Mouse (Mus musculus) megakaryocyte progenitor cell, adult 5-6 weeks (primary cell): Measurements from ENCODE around the gene Sptssb. TPM values are rescaled to one million over a fixed set of nuclear protein-coding genes. Genes with fewer than 3 reads are reported as not detected.

Experiments
- total RNA-seq, 2 experiments: library from RNA; stranded (forward) in 1 of 2; stranded (reverse) in 1 of 2; fragments of 157-497, 149-512 nt in 1 of 2; fragments of 200-1000 nt in 1 of 2; gene quantifications; 2 replicates each; pipeline versions ENCODE4 v1.2.3 to v1.2.4; 2015 to 2017

The Sptssb gene
- total RNA-seq, 2 experiments from 2014 or later = not detected

Other genes starting within 250 kb of the Sptssb start
- gene Nmd3, start 138.0 kb downstream of the Sptssb start, total RNA-seq (2015) = 135 and 156 TPM in 2 replicates
- gene Nmd3, start 138.0 kb downstream of the Sptssb start, total RNA-seq (2017) = 56.3 and 96.1 TPM in 2 replicates
- gene Otol1, start 147.7 kb upstream of the Sptssb start, total RNA-seq (2015) = not detected in 2 replicates
- gene Otol1, start 147.7 kb upstream of the Sptssb start, total RNA-seq (2017) = not detected in 2 replicates